Mouse (Mus musculus) bone marrow macrophage, adult 2 months (primary cell): ENCODE results near the gene Prmt8.

ENCODE experiments used
- CTCF ChIP-seq: IDR thresholded peaks from 2 replicates; pipeline ENCODE4 v1.5.1; 2012; ENCODE audit warnings: low read depth, mild to moderate bottlenecking, low read length, moderate library complexity
- POLR2A ChIP-seq: IDR thresholded peaks from 2 replicates; pipeline ENCODE4 v1.6.1; 2012; ENCODE audit warnings: mild to moderate bottlenecking, low read depth, low read length, borderline replicate concordance

DNA sequence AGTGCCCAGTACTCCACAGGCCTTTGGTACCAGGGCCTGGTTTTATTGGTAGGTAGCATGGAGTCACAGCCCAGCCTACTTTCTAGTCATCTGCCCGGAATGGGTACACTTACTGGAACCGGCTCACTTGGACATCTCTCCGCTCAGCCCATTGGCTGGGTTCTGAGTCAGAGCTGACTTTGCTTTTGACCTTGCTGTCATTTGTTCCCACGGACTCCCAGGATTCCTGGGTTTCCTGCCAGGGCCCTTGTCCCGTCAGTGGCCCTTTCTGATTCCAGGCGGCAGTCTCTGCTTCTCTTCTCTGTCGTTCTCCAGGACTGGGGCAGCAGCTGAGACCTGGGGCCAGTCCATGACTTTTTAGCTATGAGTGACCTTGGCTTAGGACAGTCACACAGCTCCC, 97.2 kb downstream of the Prmt8 start:
- TF ChIP-seq POLR2A (no peak), CTCF (no peak)
